In the genomic region with DNA sequence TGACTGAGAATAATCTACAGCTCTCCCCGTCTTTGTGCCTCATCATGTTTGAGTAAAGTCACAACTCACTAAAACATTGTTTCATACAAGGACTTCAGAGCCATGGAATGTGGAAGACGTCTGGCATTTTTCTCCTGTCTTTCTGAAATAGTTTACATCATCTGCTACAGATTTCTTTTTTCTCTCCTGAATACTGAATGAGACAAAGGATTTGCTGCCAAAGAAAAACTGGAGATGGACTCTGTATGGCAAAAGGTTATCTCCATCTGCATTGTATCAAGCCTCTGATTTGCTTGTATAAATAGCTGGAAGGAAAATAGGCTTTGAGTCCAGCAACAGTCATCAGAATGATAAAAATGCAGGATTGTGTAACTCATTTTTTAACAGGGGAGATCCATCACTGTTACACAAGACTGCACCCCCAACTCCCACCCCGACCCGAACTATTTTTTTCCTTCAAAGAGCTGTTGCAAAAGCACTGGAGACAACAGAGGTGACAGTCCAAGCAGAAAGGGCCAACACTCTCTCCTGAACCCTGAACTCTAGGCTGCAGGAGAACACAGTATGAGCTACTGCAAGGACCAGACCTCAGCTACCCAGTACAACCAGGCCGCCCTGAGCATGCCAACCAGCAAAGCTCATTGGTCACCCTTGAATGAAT, we compare ENCODE assay signal across 14 mouse cellular contexts. TPM values are rescaled to one million over a fixed set of nuclear protein-coding genes. Genes with fewer than 3 reads are reported as not detected.
DNase-seq lines count a peak whose midpoint lies in the region; ATAC-seq and TF ChIP-seq lines count a peak whose summit lies in the region.
"Had no signal": no experiment of that assay in that cellular context is flagged by ENCODE, and none has a peak within 500 bp of the region (broad histone marks: within the 10 kb centered on the region; RNA-seq: fewer than 3 reads in every experiment).

No protein-coding gene starts in this region.

- 37% methylated on average over 5 of the region's 5 CpGs for WGBS in intestine, embryonic 14.5 days
- 63% methylated on average over 5 of the region's 5 CpGs for WGBS in intestine, postnatal 0 days
- 72% methylated on average over 5 of the region's 5 CpGs for WGBS in small intestine, adult 2 months
- WGBS in hindbrain, postnatal 0 days = 76% methylated on average over 5 of the region's 5 CpGs

- H3K9ac ChIP-seq in intestine, embryonic 14.5 days (ENCODE audit: low read length) = no peak overlapping the region
- no peak overlapping the region for H3K9ac ChIP-seq in intestine, postnatal 0 days (ENCODE audit: low read depth, low read length)
- H3K9ac ChIP-seq in hindbrain, postnatal 0 days (replicated peaks; ENCODE audit: low read length) = no peak overlapping the region
- H3K9ac ChIP-seq: hindbrain, embryonic 12.5 days; midbrain, embryonic 12.5 days; neural tube, embryonic 13.5 days had no signal

- no peak overlapping the region for H3K4me2 ChIP-seq in intestine, embryonic 14.5 days (ENCODE audit: low read length)
- no peak overlapping the region for H3K4me2 ChIP-seq in intestine, postnatal 0 days (replicated peaks; ENCODE audit: low read depth)
- H3K4me2 ChIP-seq in hindbrain, postnatal 0 days (ENCODE audit: low read depth, low read length) = no peak overlapping the region
- H3K4me2 ChIP-seq: hindbrain, embryonic 12.5 days; midbrain, embryonic 12.5 days; neural tube, embryonic 13.5 days had no signal

- no peak overlapping the region for H3K4me3 ChIP-seq in intestine, embryonic 14.5 days (ENCODE audit: low read depth, low read length)
- no peak overlapping the region for H3K4me3 ChIP-seq in intestine, postnatal 0 days (ENCODE audit: low read depth, low read length)
- no peak overlapping the region for H3K4me3 ChIP-seq in small intestine, adult 2 months (ENCODE audit: low read depth, low read length)
- H3K4me3 ChIP-seq in hindbrain, postnatal 0 days (ENCODE audit: low read length) = no peak overlapping the region
- H3K4me3 ChIP-seq: hindbrain, embryonic 12.5 days; midbrain, embryonic 12.5 days; neural tube, embryonic 13.5 days had no signal

- peaks cover 6% of the 10 kb centered on the region; the same call in 1 of the 2 replicates for H3K4me1 ChIP-seq in intestine, embryonic 14.5 days (replicated peaks; ENCODE audit: control insufficient read depth, insufficient read depth, low read length)
- H3K4me1 ChIP-seq in intestine, postnatal 0 days (replicated peaks; ENCODE audit: control insufficient read depth, insufficient read depth, low read length) = no peaks in the 10 kb centered on the region
- no peaks in the 10 kb centered on the region for H3K4me1 ChIP-seq in small intestine, adult 2 months (ENCODE audit: control insufficient read depth, insufficient read depth, insufficient read length, low read length)
- no peaks in the 10 kb centered on the region for H3K4me1 ChIP-seq in hindbrain, postnatal 0 days (ENCODE audit: insufficient read depth, low read length)
- H3K4me1 ChIP-seq: hindbrain, embryonic 12.5 days; midbrain, embryonic 12.5 days; neural tube, embryonic 13.5 days had no signal

- TF ChIP-seq POLR2A in small intestine, adult 2 months (IDR thresholded peaks at IDR 0.05; ENCODE audit: low read depth, low read length) = no peak

- DNase-seq in intestine, embryonic 14.5 days (ENCODE audit: low spot score) = no peak
- peak; percentile 40 to 42 for DNase-seq in heart, postnatal 10 days
- DNase-seq in kidney, postnatal 14 days = peak; percentile 54
- no peak for DNase-seq in urinary bladder, postnatal 25 days (ENCODE audit: low spot score)
- DNase-seq in frontal cortex, postnatal 25 days (ENCODE audit: low spot score in 2 of 2) = no peak
- no peak for DNase-seq in hindbrain, postnatal 0 days (ENCODE audit: low spot score)
- DNase-seq: cerebellum, adult 11 months; layer of hippocampus, postnatal 36 days; liver had no signal

- H3K27ac ChIP-seq in intestine, embryonic 14.5 days (ENCODE audit: low read depth) = peak overlapping the region; percentile 14; the same call in 1 of the 2 replicates
- no peak overlapping the region for H3K27ac ChIP-seq in intestine, postnatal 0 days (ENCODE audit: low read depth, low read length)
- H3K27ac ChIP-seq in small intestine, adult 2 months (ENCODE audit: insufficient read depth, low read depth, low read length) = peak overlapping the region; percentile 49; the same call in 1 of the 2 replicates
- H3K27ac ChIP-seq in hindbrain, postnatal 0 days = no peak overlapping the region
- H3K27ac ChIP-seq: hindbrain, embryonic 12.5 days; midbrain, embryonic 12.5 days; neural tube, embryonic 13.5 days had no signal

- H3K9me3 ChIP-seq in intestine, embryonic 14.5 days (ENCODE audit: control insufficient read depth, low read length) = no peaks in the 10 kb centered on the region
- H3K9me3 ChIP-seq in intestine, postnatal 0 days (ENCODE audit: control insufficient read depth) = no peaks in the 10 kb centered on the region
- no peaks in the 10 kb centered on the region for H3K9me3 ChIP-seq in hindbrain, postnatal 0 days (ENCODE audit: low read length)
- H3K9me3 ChIP-seq: hindbrain, embryonic 12.5 days; midbrain, embryonic 12.5 days; neural tube, embryonic 13.5 days had no signal

- H3K36me3 ChIP-seq in intestine, embryonic 14.5 days (ENCODE audit: control insufficient read depth, insufficient read depth, low read length) = no peaks in the 10 kb centered on the region
- H3K36me3 ChIP-seq in intestine, postnatal 0 days (ENCODE audit: control insufficient read depth, insufficient read depth) = no peaks in the 10 kb centered on the region
- H3K36me3 ChIP-seq in small intestine, adult 2 months (ENCODE audit: control insufficient read depth, insufficient read depth, low read length) = no peaks in the 10 kb centered on the region
- no peaks in the 10 kb centered on the region for H3K36me3 ChIP-seq in hindbrain, postnatal 0 days (ENCODE audit: insufficient read depth, low read length)
- H3K36me3 ChIP-seq: hindbrain, embryonic 12.5 days; midbrain, embryonic 12.5 days; neural tube, embryonic 13.5 days had no signal

- H3K27me3 ChIP-seq in intestine, embryonic 14.5 days (replicated peaks; ENCODE audit: control insufficient read depth, insufficient read depth, low read length) = no peaks in the 10 kb centered on the region
- no peaks in the 10 kb centered on the region for H3K27me3 ChIP-seq in intestine, postnatal 0 days (replicated peaks; ENCODE audit: control insufficient read depth, insufficient read depth, low read length)
- no peaks in the 10 kb centered on the region for H3K27me3 ChIP-seq in small intestine, adult 2 months (ENCODE audit: control insufficient read depth, insufficient read depth, low read length)
- no peaks in the 10 kb centered on the region for H3K27me3 ChIP-seq in hindbrain, postnatal 0 days (ENCODE audit: insufficient read depth, low read length)
- H3K27me3 ChIP-seq: hindbrain, embryonic 12.5 days; midbrain, embryonic 12.5 days; neural tube, embryonic 13.5 days had no signal

- intact Hi-C loops in heart, postnatal 10 days (cut with DNase I) = no loop called here

- no peak for ATAC-seq in intestine, embryonic 14.5 days (replicated peaks; ENCODE audit: low FRiP score, low TSS enrichment, low read depth)
- no peak for ATAC-seq in intestine, postnatal 0 days
- ATAC-seq in hindbrain, postnatal 0 days = no peak

- TF ChIP-seq CTCF in intestine, postnatal 0 days (IDR thresholded peaks at IDR 0.05; ENCODE audit: low read depth) = no peak
- no peak for TF ChIP-seq CTCF in small intestine, adult 2 months (IDR thresholded peaks at IDR 0.05; ENCODE audit: extremely low read depth, insufficient read length, insufficient replicate concordance, low read depth, low read length)
- TF ChIP-seq CTCF in hindbrain, postnatal 0 days (IDR thresholded peaks at IDR 0.05; ENCODE audit: low read depth) = no peak

RNA-seq across cellular contexts. Expression of gene Svep1, which starts 21.8 kb away (rescaled TPM):
- polyA plus RNA-seq in intestine, embryonic 14.5 days (2014; fragmentation: Nextera tagmentation; extraction: Ambion mirVana) = 9.5 and 10.4 TPM in 2 replicates
- 2.0 and 2.5 TPM in 2 replicates for polyA plus RNA-seq in intestine, postnatal 0 days (2015; fragmentation: Nextera tagmentation; extraction: Ambion mirVana)
- total RNA-seq in heart, postnatal 10 days (2021) = 10 to 100 TPM; 11.0 to 12.1 TPM
- polyA plus RNA-seq in small intestine, adult 2 months (2012; rRNA removed) = 1.4 and 2.7 TPM in 2 replicates
- total RNA-seq in hindbrain, postnatal 0 days (2014; rRNA removed) = 8.4 and 10.4 TPM in 2 replicates
- 2.1 and 2.2 TPM in 2 replicates for polyA plus RNA-seq in hindbrain, postnatal 0 days (2015; fragmentation: Nextera tagmentation; extraction: Ambion mirVana)

Comparison
In these comparisons a context has a peak if more than half of its experiments do, and no peak if none do; other contexts are left out.
1. H3K27ac ChIP-seq: peak in intestine, embryonic 14.5 days (single experiment) and small intestine, adult 2 months (single experiment); none in intestine, postnatal 0 days (single experiment) and hindbrain, postnatal 0 days (single experiment).
2. DNase-seq: peak in heart, postnatal 10 days (2 of 2) and kidney, postnatal 14 days (single experiment); none in intestine, embryonic 14.5 days (single experiment), urinary bladder, postnatal 25 days (single experiment), frontal cortex, postnatal 25 days (0 of 2) and hindbrain, postnatal 0 days (single experiment).